Mouse (Mus musculus) WW6 (cell line): Measurements from ENCODE around the gene Pde5a.

Experiments
- DNase-seq: peaks from one replicate; pipeline ENCODE4 v3.0.0-alpha.2; 2013; ENCODE audit warnings: low read depth, low spot score

Gene Pde5a

DNA sequence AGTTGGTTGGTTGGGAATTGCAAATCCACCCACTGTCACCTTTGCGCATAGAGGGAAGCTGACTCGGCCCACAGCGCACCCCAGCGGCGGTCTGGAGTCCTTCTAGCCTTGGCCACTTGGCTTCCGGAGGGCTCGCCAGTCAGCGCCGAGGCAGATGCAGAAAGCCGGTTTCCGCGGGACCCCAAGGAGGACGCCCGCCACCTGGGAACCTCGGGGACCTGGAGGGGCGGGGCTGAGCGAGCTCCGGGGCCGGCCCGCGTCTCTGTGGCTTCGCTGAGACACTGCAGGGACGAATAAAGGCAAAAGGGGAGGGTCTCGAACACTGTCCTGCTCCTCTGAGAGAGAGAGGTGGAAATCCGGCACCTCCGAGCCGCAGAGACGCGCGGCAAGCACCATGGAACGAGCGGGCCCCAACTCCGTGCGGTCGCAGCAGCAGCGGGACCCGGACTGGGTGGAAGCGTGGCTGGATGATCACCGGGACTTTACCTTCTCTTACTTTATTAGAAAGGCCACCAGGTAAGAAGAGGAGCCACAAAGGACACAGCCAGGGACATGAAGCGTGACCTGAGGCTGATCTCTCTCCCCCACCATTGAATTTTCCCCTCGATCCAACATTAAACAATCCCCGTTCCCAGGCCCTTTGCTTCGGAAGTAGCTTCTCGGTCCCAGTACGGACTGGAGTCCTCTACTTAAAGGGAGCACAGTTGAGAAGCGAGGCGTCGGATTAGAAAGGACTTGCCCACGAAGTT is at the start of gene Pde5a:
Pde5a (plus strand) TSS at position 96 of the 749 bp plus-strand sequence.
- peak; percentile 57 for DNase-seq

DNA sequence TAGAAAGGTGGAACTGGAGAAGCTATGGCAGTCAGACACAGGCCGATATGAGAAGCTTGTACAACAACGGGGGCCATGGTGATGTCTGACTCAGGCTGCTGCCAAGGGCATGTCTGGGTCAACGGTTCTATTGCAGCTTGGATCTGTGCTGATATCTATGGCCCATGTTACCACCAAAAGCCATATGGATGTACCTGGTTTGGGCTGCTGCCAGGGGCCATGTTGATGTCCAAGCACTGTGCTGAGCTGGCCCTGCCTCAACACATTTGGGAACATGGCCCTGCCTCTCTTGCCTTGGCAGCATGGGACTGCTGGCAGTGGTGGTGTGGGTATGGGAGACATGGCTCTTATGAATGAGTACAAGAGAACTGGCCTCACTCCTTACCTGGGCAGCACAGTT is 47.9 kb upstream of the Pde5a start:
- no peak for DNase-seq

DNA sequence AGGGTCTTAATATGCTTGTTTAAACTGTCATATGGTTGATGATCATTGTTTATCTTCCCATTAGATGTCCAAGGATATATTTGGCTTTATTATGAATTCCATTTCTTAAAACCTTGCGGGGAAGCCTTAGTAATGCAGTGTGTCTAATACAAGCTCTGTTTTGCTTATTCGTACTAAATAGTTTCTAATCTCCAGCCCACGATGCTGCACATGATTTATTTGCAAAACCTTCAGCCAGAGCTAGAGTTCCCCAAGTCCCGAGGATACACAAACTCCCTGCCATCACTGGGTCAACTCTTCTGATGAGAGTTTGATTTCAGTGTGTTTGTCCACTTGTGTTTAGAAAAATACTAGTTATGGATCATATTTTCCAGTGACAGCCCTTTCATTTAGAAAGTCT is 46.4 kb upstream of the Pde5a start:
- DNase-seq = no peak

DNA sequence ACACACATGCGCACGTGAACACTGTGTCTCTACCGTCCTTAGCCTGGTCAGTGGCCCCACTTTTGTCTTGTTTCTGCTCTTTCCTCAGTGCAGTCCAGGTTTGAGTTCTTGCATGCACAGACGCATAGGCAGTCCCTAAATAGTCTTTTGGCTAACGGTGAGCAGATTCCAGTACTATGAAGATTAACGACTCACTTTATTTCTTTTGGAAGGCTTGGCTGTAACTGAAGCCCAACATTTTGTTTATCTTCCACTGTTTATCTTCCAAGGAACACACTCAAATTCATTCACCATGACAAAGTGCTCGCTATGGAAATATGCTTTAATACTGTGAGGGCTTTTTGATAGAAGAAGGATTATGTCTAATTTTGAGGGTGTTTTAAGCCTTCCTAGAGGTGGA is 43.9 kb upstream of the Pde5a start:
- no peak for DNase-seq

DNA sequence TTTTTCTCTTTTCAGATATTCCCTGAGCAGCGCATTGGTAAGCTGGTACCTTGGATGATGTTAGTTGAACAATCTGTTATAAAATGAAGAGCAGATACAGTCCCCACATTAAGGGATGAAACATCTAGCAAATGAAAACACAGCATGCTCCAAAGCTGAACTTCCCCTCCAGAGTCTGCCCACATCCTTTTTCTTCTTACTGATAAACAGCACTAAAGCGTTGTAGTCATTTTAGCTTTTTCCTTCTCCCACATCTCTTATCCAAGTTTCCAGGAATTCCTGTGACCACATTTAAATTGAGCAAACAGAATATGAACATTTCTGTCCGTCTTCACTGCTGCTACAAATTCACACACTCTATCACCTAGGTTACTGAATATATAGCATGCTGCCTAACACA is 35.7 kb upstream of the Pde5a start:
- DNase-seq = no peak

DNA sequence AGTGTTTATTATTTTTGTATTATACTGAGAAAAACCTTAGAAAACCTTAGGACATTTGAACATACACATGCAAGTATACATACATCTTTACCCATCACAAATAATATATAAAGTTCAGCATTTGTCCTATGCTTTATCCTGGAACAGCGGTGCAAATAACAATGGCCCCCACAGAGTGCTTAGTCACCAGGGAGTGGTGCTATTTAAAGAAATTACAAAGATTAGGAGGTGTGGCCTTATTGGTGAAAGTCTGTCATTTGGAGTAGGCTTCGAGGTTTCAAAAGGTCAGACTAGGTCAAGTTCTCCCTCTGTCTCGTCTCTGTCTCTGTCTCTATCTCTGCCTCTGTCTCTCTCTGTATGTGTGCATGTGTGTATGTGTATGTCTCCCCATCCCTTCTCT is 32.9 kb upstream of the Pde5a start:
- DNase-seq = no peak

DNA sequence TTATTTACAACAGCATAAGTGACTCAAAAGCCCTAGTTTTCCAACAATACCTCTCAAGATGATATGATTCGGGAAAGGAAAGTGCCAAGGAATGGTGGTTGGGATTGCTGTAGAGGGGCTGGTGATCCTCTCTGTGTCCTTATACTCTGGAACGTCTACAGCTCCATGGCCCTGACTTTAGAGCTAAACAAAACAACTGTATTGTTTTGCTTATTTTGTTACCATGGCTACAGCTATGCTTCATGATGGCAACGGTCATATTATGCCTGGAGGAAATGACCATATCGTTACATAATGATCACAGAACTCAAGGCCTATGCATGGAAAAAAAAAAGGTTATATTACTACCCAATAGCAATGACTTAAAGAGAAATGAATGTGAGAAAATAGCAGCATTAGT is 32.1 kb upstream of the Pde5a start:
- DNase-seq = no peak

DNA sequence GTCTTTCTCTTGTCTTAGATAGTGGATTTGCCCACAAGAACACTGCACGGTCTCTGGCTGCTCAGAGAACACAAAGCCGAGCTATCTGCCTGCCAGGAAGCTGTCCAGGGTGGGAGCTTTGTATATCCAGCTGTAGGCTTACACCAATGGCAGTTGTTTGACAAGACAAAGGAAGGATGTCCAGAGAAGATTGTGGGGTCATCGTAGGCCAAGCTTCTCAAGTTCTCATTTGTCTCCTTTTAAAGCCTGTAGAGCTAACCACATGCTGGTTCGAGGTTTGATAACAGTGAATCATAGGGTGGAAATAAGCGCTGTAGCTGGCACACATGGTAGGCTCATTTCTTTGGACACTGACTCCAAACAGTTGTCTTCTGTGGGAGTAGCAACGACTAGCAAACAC is 24.5 kb upstream of the Pde5a start:
- no peak for DNase-seq

DNA sequence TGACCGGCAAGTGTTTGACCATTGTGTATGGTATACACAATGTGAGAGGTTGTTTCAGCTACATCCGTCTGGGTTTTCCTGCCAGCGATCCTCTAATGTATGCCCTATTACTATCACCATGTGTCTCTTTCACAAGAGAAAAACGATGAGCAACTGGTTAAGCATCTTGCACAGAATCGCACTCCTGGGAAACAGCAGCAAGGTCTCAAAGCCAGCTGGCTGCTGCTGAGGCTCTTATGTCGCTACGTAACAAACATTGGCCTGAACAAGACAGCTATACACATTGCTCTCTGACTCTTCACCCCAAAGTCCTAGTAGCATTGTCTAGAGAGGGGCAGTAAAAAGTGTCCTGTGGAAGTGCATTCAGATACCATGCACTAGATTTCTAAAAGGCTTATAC is 23.5 kb upstream of the Pde5a start:
- DNase-seq = no peak

DNA sequence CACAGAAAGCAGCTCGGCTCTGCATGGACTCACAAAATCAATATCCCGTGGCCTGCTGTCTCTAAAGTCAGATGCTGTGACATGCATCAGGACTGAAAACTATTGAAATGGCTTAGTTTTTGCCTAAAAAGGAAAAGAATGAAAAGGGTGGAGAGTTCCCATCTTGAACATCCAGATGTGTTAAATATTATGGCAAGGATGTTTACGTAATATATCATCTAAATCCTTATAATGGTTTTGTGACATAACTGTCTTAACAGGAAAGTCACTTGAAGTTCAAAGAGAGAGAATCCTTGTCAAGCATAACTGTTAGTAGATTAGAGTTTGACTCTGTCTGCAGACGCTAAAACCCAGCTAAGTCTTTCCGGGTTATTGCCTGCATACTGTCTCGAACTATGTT is 20.3 kb upstream of the Pde5a start:
- no peak for DNase-seq

DNA sequence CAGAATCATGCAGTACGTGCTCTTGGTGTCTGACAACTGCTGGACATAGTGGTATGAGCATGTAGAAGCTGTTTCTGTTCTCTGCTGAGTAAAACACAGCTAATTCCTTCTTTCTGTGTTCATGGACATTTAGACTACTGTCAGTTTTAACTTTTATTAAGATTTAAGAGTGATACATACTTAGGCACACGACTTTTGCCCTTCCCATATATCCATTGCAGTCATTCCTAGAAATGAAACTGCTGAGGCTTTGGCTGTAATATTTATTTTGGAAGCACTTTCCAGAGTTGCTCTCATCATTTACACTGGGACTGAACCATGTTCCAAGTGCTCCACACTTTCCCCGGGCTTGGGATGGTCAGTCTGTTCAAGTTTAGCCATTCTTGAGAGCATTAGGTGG is 18.6 kb upstream of the Pde5a start:
- no peak for DNase-seq

DNA sequence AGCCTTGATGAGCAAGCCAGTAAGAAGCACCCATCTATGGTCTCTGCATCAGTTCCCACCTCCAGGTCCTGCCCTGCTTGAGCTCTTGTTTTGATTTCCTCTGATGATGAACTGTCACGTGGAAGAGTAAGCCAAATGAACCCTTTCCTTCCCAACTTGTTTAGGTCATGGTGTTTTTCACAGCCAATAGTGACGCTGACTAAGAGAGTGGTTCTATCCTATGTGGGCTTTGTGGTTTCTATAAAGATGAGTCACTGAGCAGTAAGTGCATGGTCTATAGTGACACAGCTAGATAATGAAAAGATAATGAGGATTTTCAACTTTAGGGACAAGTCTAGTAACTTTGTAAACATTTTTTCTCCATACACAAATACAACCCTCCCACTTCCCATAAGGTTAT is 10.1 kb upstream of the Pde5a start:
- DNase-seq = no peak

DNA sequence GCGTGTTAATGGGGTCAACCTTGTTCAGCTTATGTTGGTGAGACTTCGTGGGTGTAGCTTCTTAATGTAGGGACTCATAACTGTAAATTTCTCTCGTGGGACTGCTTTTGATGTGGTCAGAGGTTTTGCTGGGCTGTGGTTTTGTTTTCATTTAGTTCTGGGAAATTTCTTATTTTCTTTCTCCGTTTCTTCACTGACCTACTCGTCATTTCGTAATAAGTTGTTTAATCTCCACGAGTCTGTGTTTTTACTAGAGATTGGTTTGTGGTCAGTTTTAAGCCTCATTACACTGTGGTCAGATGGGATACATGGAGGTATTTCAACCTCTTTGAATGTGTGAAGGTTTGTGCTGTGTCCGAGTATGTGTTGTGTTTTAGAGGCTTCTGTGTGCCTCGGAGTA is 7.2 kb upstream of the Pde5a start:
- no peak for DNase-seq

DNA sequence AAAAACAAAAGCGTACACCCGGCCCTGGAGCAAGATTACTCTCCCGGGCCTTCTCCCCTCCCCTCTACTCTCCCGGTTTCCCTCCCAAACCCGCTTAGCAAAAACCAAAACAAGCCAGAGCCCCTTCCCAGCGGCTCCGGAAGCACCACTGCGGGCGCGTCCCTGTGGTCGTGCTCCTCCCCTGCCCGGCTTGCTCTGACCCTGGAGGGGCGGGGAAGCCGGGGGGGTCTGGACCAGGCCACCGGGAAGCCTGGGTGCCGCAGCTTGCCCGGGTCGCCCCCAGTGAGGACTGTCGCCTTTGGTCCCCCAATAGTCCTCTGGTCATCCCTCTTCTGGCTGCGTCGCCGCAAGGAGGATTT is 833 bp downstream of the Pde5a start:
- DNase-seq = no peak

DNA sequence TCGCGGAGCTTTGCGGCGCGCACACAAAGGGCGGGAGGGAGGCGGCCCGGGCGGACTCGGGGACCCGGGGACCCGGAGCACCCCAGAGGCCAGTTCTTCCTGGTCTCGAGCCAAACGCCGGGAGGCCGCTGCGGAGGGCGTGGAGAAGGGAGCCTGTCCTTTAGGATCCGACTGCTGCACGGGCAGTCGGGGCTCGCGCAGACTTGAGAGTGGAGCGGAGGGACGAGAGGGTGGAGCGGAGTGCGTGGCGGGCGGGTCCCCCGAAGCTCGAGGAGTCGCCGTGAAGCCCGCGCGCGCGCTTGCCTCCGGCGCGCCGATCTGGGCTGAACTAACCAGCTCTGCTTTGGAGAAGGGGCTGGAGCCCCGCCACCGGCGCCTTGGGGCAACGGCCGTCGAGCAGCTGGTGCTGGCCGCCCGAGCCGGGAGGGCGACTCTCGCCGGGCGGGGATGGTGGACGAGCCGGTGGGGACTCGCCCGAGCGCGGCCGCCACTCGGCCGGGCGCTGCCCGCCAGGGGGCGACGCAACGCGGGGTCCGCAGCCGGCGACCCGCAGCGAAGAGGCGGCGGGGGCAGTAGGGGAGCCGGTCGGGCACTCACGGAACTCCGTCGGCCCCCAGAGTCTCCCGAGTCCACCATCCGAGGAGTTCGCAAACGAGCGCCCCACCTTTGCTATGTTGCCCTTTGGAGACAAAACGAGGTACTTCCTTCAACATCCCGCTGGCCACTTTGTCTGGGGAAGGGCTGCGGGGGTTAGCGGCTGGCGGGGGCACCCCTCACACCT is 1.4 kb downstream of the Pde5a start:
- peak; percentile 16 for DNase-seq

DNA sequence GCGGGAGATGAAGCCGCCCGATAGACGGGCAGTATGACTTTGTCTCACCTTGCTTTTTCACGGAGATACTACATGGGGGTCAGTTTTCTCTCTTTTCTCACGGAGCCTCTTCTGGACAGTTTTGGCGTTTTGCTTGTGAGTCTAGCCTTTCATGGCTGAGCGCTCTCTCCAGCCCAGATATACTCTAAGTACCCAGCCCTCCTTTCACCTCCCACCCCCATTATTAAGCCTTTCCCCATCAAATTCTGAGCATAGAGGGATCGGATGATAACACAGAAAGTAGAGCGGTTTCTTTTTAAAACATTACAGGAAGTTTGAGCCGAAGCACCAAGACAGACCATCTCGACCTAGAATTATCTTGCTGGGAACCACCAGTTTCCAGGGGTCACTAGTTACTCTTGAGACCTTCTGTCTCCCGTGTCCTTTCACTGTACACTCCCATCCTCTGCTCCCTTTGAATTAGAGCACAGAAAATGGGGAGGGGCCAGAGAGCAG is 2.0 kb downstream of the Pde5a start:
- no peak for DNase-seq

DNA sequence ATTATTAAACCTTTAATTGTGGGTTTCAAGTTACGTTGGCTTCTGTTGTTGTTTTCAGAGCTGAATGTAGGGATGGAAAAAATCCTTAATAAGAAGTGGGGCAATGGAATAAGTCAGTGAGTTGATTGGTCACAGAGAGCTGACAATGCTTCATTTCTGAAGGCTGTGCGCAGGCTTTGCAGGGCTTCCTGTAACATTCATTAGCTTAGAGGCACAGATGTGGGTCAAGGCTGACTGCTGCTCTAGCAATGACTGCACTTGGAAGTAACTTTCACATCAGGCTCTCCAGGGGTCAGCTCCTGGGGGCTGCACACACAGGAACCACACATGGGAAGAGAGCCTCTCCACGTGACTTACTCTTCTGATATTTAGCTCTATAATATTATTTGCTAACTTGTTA is 5.1 kb downstream of the Pde5a start:
- no peak for DNase-seq

DNA sequence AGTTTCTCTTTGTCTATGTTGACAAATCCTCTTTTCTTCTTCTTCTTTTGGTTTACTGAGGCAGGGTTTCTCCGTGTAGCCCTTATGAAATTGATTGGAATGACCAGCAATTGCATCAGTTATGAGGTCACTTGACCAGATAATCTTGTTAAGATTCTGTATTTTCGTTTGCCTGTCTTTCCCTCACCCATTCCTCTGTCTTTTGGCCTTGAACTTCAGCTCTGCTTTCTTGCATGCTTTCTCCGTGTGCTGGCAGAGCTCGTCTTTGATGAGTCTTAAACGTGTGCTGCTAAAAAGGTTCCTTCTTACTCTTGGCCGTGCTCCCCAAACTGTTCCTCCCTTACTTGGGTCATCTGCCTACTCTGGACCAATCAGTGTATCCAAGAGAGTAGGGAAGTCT is 5.6 kb downstream of the Pde5a start:
- DNase-seq = no peak

DNA sequence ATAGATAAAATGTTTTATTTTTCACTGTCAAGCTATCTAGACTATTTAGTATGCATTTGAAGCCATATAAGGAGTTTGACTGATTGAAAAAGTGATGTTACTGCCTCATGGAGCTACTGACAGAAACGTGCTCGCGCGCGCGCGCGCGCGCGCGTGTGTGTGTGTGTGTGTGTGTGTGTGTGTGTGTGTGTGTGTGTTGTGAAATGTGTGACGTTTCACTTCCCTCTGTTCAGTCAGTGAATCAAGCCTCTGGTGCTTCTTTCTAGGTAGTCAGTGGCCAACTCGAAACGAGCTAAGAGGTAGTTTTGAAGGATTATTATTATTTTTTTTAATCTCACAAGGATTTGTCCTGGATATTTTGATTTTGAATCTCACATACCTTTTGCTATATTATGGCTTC is 10.7 kb downstream of the Pde5a start:
- DNase-seq = no peak

DNA sequence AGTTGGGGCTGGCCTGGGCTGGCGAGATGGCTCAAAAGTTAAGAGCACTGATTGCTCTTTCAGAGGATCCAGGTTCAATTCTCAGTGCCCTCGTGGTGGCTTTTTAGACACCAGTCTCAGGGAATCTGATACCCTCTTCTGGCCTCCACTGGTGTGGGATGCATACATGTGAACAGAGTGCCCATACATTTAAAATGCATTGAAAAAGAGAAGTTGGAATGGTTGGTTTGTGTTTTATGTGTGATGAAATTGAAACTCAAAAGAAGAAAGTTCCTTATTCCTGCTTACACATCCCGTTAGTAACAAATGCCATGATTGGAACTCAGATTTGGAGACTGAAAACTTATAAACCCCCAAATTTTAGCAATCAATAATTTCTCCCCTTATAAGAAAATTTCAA is 15.5 kb downstream of the Pde5a start:
- no peak for DNase-seq

DNA sequence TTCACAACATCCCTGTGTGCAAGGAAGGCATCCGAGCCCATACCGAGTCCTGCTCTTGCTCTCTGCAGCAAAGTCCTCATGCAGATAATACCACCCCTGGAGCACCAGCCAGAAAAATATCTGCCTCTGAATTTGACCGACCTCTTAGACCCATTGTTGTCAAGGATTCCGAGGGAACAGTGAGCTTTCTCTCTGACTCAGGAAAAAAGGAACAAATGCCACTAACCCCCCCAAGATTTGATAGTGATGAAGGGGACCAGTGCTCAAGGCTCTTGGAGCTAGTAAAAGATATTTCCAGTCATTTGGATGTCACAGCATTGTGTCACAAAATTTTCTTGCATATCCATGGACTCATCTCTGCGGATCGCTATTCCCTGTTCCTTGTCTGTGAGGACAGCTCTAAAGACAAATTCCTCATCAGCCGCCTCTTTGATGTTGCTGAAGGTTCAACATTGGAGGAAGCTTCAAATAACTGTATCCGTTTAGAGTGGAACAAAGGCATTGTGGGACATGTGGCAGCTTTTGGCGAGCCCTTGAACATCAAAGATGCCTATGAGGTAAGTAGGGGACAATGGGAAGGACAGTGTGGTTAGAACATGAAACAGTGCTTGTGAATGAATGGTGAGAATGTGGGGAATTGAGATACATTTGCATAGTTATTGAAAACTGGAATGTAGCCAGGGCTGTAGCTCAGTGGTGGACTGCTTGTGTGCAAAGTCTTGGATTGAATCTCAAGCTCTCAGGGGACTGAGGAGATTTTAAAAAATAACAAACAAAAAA is 19.4 kb downstream of the Pde5a start:
- no peak for DNase-seq

DNA sequence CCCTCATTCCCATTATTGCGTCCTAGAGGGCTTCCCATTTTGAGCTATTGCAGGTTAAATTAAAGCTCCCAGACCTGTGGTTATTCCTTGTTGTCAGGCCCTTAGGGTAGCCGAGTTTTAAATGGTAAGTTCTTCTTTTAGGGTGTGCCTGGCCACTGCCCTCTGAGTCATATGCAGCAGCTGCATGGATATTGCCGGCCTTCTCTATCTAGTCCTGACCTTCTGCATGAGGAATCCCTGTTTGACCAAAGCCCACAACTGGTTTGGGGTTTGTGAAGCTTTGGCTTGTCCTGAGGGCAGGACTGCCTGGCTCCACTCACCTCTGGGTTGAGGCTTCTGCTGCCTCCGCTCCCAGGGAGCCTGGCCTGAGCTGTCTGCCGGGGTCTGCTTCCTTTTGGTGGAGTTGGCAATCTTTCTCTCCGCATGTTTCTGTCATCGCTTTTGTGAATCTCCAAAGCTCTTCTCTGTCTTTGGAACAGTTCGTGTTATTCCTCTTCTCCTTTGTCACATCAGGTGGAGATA is 34.6 kb downstream of the Pde5a start:
- DNase-seq = no peak
